Mouse (Mus musculus) MEL (cell line): ENCODE measurements around the gene Lmntd2. TPM values are rescaled to one million over a fixed set of nuclear protein-coding genes. Genes with fewer than 3 reads are reported as not detected.

Experiments used
- DNase-seq: peaks from one replicate; pipeline ENCODE4 v3.0.0; 2011; ENCODE audit warnings: low read depth, low spot score
- H3K27ac ChIP-seq: 2 replicates; pipeline ENCODE4 v1.5.1; 2012; ENCODE audit warnings: low read depth, mild to moderate bottlenecking, control low read depth, low read length, moderate library complexity; ENCODE audit not compliant: control insufficient read depth
- H3K27me3 ChIP-seq, 2 experiments: fragments of 150-350 bp in 1 of 2; sonication (generic) in 1 of 2; 2 replicates each; pipeline ENCODE4 v1.6.1; 2012; ENCODE audit warnings: low read length in 2 of 2, mild to moderate bottlenecking in 2 of 2, improper control_type of control experiment in 1 of 2, moderate library complexity in 1 of 2; ENCODE audit not compliant: insufficient read depth in 2 of 2, control insufficient read depth in 1 of 2
- H3K36me3 ChIP-seq, 2 experiments: 2 replicates each; pipeline ENCODE4 v1.6.1; 2012 to 2014; ENCODE audit warnings: low read length in 2 of 2, improper control_type of control experiment in 1 of 2, inconsistent platforms in 1 of 2, mild to moderate bottlenecking in 1 of 2; ENCODE audit not compliant: insufficient read depth in 2 of 2, control insufficient read depth in 1 of 2
- H3K4me1 ChIP-seq, 2 experiments: fragments of 150-350 bp in 1 of 2; sonication (generic) in 1 of 2; 2 replicates each; pipeline ENCODE4 v1.6.1; 2012; ENCODE audit warnings: low read length in 2 of 2, improper control_type of control experiment in 1 of 2, mild to moderate bottlenecking in 1 of 2; ENCODE audit not compliant: insufficient read depth in 2 of 2, control insufficient read depth in 1 of 2
- H3K4me3 ChIP-seq, 2 experiments: fragments of 150-350 bp in 1 of 2; sonication (generic) in 1 of 2; 2 replicates each; pipeline ENCODE4 v1.5.1; 2012; ENCODE audit warnings: low read depth in 2 of 2, low read length in 2 of 2, mild to moderate bottlenecking in 2 of 2, moderate library complexity in 2 of 2, control low read depth in 1 of 2, improper control_type of control experiment in 1 of 2; ENCODE audit not compliant: control insufficient read depth in 1 of 2, insufficient read depth in 1 of 2
- H3K79me2 ChIP-seq: 2 replicates; pipeline ENCODE4 v1.6.1; 2012; ENCODE audit warnings: mild to moderate bottlenecking, low read length, moderate library complexity; ENCODE audit not compliant: control insufficient read depth, poor library complexity, insufficient read depth
- H3K9ac ChIP-seq: 2 replicates; pipeline ENCODE4 v1.6.1; 2012; ENCODE audit warnings: low read depth, mild to moderate bottlenecking, control low read depth, low read length, moderate library complexity; ENCODE audit not compliant: control insufficient read depth, poor library complexity, severe bottlenecking
- H3K9me3 ChIP-seq: fragments of 150-350 bp; sonication (generic); replicated peaks from 2 replicates; pipeline ENCODE4 v1.6.1; 2012; ENCODE audit warnings: mild to moderate bottlenecking, low read length, improper control_type of control experiment, moderate library complexity; ENCODE audit not compliant: insufficient read depth
- CHD1 ChIP-seq: IDR thresholded peaks from 2 replicates; pipeline ENCODE4 v1.6.1; 2012; ENCODE audit warnings: low read depth, mild to moderate bottlenecking, inconsistent platforms, low read length, improper control_type of control experiment
- ELF1 ChIP-seq: IDR thresholded peaks from 2 replicates; pipeline ENCODE4 v1.6.1; 2014; ENCODE audit warnings: low read depth, mild to moderate bottlenecking, inconsistent platforms, low read length, improper control_type of control experiment, moderate library complexity
- GATA1 ChIP-seq: IDR thresholded peaks from 2 replicates; pipeline ENCODE4 v1.6.1; 2011; ENCODE audit warnings: low read depth, low read length, improper control_type of control experiment
- KAT2A ChIP-seq: conservative IDR thresholded peaks from 2 replicates; pipeline ENCODE4 v1.6.1; 2012; ENCODE audit warnings: low read depth, low read length, improper control_type of control experiment, inconsistent platforms
- MYC ChIP-seq: IDR thresholded peaks from 2 replicates; pipeline ENCODE4 v1.6.1; 2011; ENCODE audit warnings: low read depth, mild to moderate bottlenecking, low read length, improper control_type of control experiment, moderate library complexity
- NELFE ChIP-seq: IDR thresholded peaks from 2 replicates; pipeline ENCODE4 v1.6.1; 2011; ENCODE audit warnings: low read depth, low read length, improper control_type of control experiment
- NRF1 ChIP-seq: IDR thresholded peaks from 2 replicates; pipeline ENCODE4 v1.6.1; 2014; ENCODE audit warnings: low read depth, mild to moderate bottlenecking, inconsistent platforms, low read length, improper control_type of control experiment, moderate library complexity; ENCODE audit not compliant: poor library complexity, insufficient read depth, severe bottlenecking
- POLR2A ChIP-seq, 2 experiments: IDR thresholded peaks; 2 replicates each; pipeline ENCODE4 v1.6.1; 2011 to 2012; ENCODE audit warnings: low read length in 2 of 2, mild to moderate bottlenecking in 2 of 2, control low read depth in 1 of 2, improper control_type of control experiment in 1 of 2, low read depth in 1 of 2, moderate library complexity in 1 of 2; ENCODE audit not compliant: control insufficient read depth in 1 of 2, insufficient read depth in 1 of 2, poor library complexity in 1 of 2
- POLR2AphosphoS2 ChIP-seq: IDR thresholded peaks from 2 replicates; pipeline ENCODE4 v1.6.1; 2011; ENCODE audit warnings: low read length, improper control_type of control experiment
- SIN3A ChIP-seq: IDR thresholded peaks from 2 replicates; pipeline ENCODE4 v1.6.1; 2012; ENCODE audit warnings: low read length, improper control_type of control experiment, inconsistent platforms
- TAL1 ChIP-seq: IDR thresholded peaks from 2 replicates; pipeline ENCODE4 v1.6.1; 2012; ENCODE audit warnings: mild to moderate bottlenecking, inconsistent platforms, low read length, moderate library complexity, mixed read lengths
- UBTF ChIP-seq: IDR thresholded peaks from 2 replicates; pipeline ENCODE4 v1.6.1; 2012; ENCODE audit warnings: low read depth, mild to moderate bottlenecking, inconsistent platforms, low read length, improper control_type of control experiment, moderate library complexity, borderline replicate concordance; ENCODE audit not compliant: insufficient read depth
- ZNF384 ChIP-seq: IDR thresholded peaks from 2 replicates; pipeline ENCODE4 v1.6.1; 2012; ENCODE audit warnings: low read depth, mild to moderate bottlenecking, inconsistent platforms, low read length, improper control_type of control experiment
- polyA plus RNA-seq, 2 experiments: library from polyadenylated mRNA; stranded (reverse) in 1 of 2; unstranded in 1 of 2; fragments of >175 nt in 1 of 2; fragments of >200 nt in 1 of 2; gene quantifications; 2 replicates each; pipeline versions ENCODE4 v1.2.1 to v1.2.4; 2012; ENCODE audit warnings: low replicate concordance in 2 of 2, low read depth in 1 of 2; ENCODE audit not compliant: insufficient read length in 2 of 2, insufficient read depth in 1 of 2, missing spikeins in 1 of 2
- total RNA-seq: library from RNA; depleted of rRNA; stranded (reverse); fragments of 300-350 nt; gene quantifications from 2 replicates; pipeline ENCODE4 v1.2.3, GENCODE M21; 2012

Gene Lmntd2
- total and polyA plus RNA-seq, 3 experiments, result 0.43 TPM; not detected in 2

DNA sequence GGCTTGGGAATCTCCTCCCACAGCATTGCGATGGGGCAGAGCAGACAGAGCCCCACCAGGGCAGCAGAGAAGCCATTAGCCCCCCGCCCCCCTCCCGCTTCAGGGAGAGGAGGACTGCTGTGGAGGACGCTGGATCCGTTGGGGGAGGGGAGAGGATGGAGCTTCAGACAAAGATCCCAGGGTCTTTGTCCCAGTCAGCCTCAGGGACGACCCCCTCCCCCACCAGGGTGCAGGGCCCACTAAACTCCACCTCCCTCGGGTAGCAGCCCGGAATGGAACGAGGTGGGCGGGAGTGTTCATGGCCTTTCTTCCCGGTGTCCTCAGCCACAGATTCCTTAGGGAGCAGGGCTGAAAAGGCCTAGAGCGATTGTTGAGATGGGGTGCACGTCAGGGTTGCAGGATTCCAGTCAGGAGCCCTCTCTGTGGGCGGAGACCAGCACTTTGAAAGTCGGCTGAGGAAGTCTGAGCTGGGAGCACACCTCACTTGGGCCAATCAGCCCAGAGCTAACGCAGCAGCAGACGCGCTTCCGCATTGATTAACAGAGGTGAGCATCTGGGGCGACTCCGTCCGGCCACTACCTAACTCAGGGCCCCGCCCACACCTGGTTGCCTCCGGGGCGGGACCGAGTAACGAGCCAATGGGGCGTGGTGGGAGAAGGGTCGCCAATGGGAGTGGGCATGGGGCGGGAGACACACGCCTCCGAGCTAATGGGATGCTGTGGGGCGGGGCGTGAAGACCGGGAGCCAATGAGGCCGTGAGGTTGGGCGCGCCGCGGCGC, 1.4 kb upstream of the Lmntd2 start, which contains the start of gene Rassf7 (continued):
- TF ChIP-seq TAL1 (no peak), ZNF384 (no peak), POLR2A (IDR thresholded peaks at IDR 0.05; ENCODE audit: control insufficient read depth in 1 of 2, insufficient read depth in 1 of 2, low read depth in 1 of 2, low read length in 2 of 2, poor library complexity in 1 of 2) (no peak), SIN3A (peak; percentile 50; the same call in 1 of the 2 replicates)

DNA sequence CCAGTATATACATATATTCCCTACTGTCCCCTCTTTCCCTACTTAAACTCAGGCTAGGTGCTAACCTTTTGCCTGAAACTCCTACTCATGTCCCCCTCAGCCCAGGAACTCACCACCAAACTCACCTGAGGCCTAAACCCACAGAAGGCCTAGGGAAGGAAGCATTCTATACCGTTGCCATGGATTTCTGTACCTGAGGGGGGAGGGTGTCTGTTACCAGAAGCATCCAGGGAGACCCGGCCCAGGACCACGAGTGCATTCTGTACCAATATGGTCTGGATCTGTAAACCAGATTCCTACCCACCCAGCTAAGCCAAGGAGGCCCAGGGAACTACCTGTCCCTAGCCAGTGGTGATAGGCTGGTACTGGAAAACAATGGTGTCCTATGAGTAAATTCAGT, 430 bp upstream of the Lmntd2 start:
- H3K27ac ChIP-seq, result no peak overlapping the region

DNA sequence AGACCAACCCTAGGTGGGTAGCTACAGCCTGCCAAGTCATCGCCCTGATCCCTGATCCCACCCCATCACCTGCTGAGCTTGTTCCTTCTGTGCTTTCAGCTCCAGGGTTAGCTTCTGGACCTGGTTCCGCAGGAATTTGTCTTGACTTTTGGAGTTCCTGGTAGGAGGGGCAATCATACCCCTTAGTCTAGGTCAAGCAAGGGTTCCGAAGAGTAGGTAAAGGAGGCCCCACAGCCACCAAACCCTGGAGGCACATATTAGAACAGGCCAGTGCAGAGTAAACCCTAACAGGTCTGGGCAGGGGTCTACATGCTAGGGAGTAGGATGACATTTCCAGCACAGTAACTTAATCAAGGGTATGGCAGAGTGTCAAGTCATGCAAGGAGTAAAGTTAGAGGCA, 747 bp downstream of the Lmntd2 start:
- DNase-seq, result no peak
- Histone ChIP-seq H3K79me2 (no peaks in the 10 kb centered on the region; the same call in 1 of the 2 replicates), H3K4me3 (no peak overlapping the region), H3K27me3 (peaks cover 0 to 1% of the 10 kb centered on the region in 2 experiments; a peak in 1 of 4 replicates), H3K9me3 (no peaks in the 10 kb centered on the region), H3K36me3 (no peaks in the 10 kb centered on the region; a peak in 1 of 4 replicates), H3K9ac (no peak overlapping the region), H3K4me1 (peaks cover 0 to 10% of the 10 kb centered on the region in 2 experiments; a peak in 2 of 4 replicates), H3K27ac (no peak overlapping the region)
- TF ChIP-seq CHD1 (no peak), TAL1 (no peak), NRF1 (no peak), UBTF (no peak), NELFE (no peak), POLR2AphosphoS2 (no peak), ELF1 (no peak)

More for the DNA sequence above, 430 bp upstream of the Lmntd2 start:
- peaks cover 0 to 10% of the 10 kb centered on the region in 2 experiments; a peak in 2 of 4 replicates for H3K4me1 ChIP-seq
- H3K79me2 ChIP-seq, result no peaks in the 10 kb centered on the region; the same call in 1 of the 2 replicates
- no peaks in the 10 kb centered on the region; a peak in 1 of 4 replicates for H3K36me3 ChIP-seq
- H3K9me3 ChIP-seq, result no peaks in the 10 kb centered on the region
- DNase-seq, result no peak
- no peak overlapping the region for H3K4me3 ChIP-seq
- peaks cover 0 to 1% of the 10 kb centered on the region in 2 experiments; a peak in 1 of 4 replicates for H3K27me3 ChIP-seq
- H3K9ac ChIP-seq, result no peak overlapping the region
- no peak for TF ChIP-seq GATA1
- no peak for TF ChIP-seq MYC
- no peak for TF ChIP-seq KAT2A
